Mouse (Mus musculus) intestine, embryonic 15.5 days (tissue): ENCODE results near the gene Slc22a14. TPM values are rescaled to one million over a fixed set of nuclear protein-coding genes. Genes with fewer than 3 reads are reported as not detected.
"Not testable (repeated sequence)": the region's sequence is repeated elsewhere in the genome, so short reads cannot be mapped to it uniquely, and the experiment has no call there.

Source experiments
- ATAC-seq: fragments of 200-750 bp; cut with Nextera tagmentation; 2 replicates; pipeline ENCODE4 v1.8.0; 2017; ENCODE audit warnings: moderate TSS enrichment, moderate library complexity
- H3K27ac ChIP-seq: fragments of 300-500 bp; sonication (generic); 2 replicates; pipeline ENCODE4 v1.5.1; 2015; ENCODE audit warnings: mild to moderate bottlenecking, inconsistent platforms
- H3K27me3 ChIP-seq: fragments of 300-500 bp; sonication (generic); replicated peaks from 2 replicates; pipeline ENCODE4 v1.6.1; 2015; ENCODE audit warnings: inconsistent platforms
- H3K36me3 ChIP-seq: fragments of 300-500 bp; sonication (generic); 2 replicates; pipeline ENCODE4 v1.6.1; 2015; ENCODE audit warnings: inconsistent platforms
- H3K4me1 ChIP-seq: fragments of 300-500 bp; sonication (generic); replicated peaks from 2 replicates; pipeline ENCODE4 v1.6.1; 2015; ENCODE audit warnings: inconsistent platforms
- H3K4me2 ChIP-seq: fragments of 300-500 bp; sonication (generic); replicated peaks from 2 replicates; pipeline ENCODE4 v1.6.1; 2015; ENCODE audit warnings: mild to moderate bottlenecking, inconsistent platforms
- H3K4me3 ChIP-seq: fragments of 300-500 bp; sonication (generic); replicated peaks from 2 replicates; pipeline ENCODE4 v1.5.1; 2015; ENCODE audit warnings: inconsistent platforms
- H3K9ac ChIP-seq: fragments of 300-500 bp; sonication (generic); 2 replicates; pipeline ENCODE4 v1.6.1; 2015; ENCODE audit warnings: inconsistent platforms
- H3K9me3 ChIP-seq: fragments of 300-500 bp; sonication (generic); 2 replicates; pipeline ENCODE4 v1.6.1; 2016; ENCODE audit warnings: inconsistent platforms
- WGBS: fragments of 180-500 bp; shearing (Covaris S2); methylation state at CpG from one replicate; pipeline ENCODE4 v1.1.7; 2015; 5-methylcytosine and 5-hydroxymethylcytosine counted together
- polyA plus RNA-seq: library from polyadenylated mRNA; unstranded; fragments of >200 nt; fragmentation: Nextera tagmentation; extraction: Ambion mirVana; gene quantifications from 2 replicates; pipeline ENCODE4 v1.2.1, GENCODE M21; 2015

The Slc22a14 gene
- polyA plus RNA-seq, 1 experiment from 2014 or later: 0.06 TPM

DNA sequence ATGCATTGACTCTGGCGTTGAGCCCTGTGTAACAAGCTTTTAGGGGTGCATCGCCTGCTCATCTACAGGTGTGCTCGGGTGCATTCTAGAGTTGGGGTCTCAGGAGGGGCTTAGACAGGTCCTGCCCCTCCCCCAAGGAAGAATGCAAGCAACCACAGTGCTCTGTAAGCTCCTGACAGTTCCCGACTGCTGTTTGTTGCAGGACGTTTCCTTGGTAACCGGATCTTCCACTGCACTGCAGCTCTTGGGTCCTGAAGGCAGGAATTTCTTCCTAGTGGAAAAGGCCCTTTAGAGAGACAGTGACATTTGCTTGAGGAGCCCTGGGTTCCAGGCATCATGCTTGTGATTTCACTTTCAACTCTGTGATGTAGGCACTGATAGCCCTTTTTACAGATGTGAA, 17.2 kb upstream of the Slc22a14 start:
- no peaks in the 10 kb centered on the region for H3K36me3 ChIP-seq
- 60% methylated on average over 6 of the region's 6 CpGs for WGBS
- no peak overlapping the region for H3K4me2 ChIP-seq
- H3K9ac ChIP-seq: no peak overlapping the region
- H3K4me1 ChIP-seq: no peaks in the 10 kb centered on the region
- no peak for ATAC-seq
- H3K27ac ChIP-seq: no peak overlapping the region
- H3K9me3 ChIP-seq: no peaks in the 10 kb centered on the region
- no peak overlapping the region for H3K4me3 ChIP-seq
- H3K27me3 ChIP-seq: no peaks in the 10 kb centered on the region

DNA sequence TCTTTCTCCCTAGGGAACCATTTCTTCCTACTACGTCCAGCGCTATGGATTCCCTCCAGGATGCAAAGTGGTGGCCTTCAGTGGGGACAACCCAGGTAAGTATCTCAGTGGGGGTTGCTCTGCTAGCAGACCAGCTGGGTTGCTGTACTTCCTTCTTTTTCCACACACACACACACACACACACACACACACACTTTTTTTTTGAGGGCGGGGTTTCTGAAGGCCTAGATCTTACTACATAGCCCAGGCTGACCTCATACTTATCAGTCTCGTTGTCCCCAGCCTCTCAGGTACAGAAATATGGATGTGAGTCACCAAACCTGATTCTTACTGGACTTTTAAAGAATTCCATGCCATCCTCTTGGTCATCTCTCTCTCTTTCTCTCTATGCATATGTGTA, 12.9 kb upstream of the Slc22a14 start:
- no peak overlapping the region for H3K27ac ChIP-seq
- H3K27me3 ChIP-seq: no peaks in the 10 kb centered on the region
- H3K9ac ChIP-seq: no peak overlapping the region
- H3K36me3 ChIP-seq: no peaks in the 10 kb centered on the region
- no peak for ATAC-seq
- no peak overlapping the region for H3K4me2 ChIP-seq
- H3K4me3 ChIP-seq: no peak overlapping the region
- 88% methylated on average over 4 of the region's 4 CpGs for WGBS
- no peaks in the 10 kb centered on the region for H3K9me3 ChIP-seq
- no peaks in the 10 kb centered on the region for H3K4me1 ChIP-seq

DNA sequence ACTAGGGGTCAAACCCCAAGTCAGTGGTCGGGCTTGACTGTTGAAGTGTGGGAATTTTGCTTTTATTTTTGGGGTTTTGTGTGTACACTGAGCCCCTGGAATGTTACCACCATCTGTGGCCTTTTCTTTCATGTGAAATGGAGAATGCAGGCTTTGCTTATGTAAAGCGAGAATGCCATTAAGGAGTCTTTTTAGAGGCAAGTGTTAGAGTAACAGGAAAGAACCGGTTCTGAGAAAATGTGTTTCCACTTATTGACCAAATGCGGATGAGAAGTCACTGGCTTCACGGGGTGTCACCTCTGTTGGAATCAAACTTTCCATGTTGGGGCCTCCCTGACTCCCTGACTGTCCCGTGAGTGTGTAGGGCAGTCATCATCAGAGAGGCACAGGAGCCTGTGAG, 10.2 kb upstream of the Slc22a14 start:
- no peak for ATAC-seq
- no peaks in the 10 kb centered on the region for H3K27me3 ChIP-seq
- WGBS: 72% methylated on average over 6 of the region's 6 CpGs
- H3K4me2 ChIP-seq: no peak overlapping the region
- no peak overlapping the region for H3K27ac ChIP-seq
- no peak overlapping the region for H3K4me3 ChIP-seq
- no peak overlapping the region for H3K9ac ChIP-seq
- no peaks in the 10 kb centered on the region for H3K36me3 ChIP-seq
- no peaks in the 10 kb centered on the region for H3K9me3 ChIP-seq
- no peaks in the 10 kb centered on the region for H3K4me1 ChIP-seq

DNA sequence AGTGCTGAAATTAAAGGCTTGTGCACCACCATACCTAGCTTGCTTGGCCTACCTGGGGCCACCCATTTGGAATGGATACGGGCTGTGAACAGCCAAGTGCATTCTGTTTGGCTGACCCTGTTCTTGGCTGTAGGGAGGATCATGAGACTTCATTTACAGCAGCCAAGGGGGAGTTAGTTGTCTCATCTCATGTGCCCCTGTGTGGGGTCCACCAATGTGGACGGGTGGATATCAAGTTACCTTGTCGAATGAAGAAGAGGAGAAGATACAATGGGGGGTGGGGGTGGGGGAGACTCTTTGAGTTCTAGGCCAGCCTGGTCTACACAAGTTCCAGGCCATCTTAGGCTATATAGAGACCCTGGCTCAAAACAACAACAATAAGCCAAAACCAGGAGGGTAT, 9.7 kb upstream of the Slc22a14 start:
- no peak overlapping the region for H3K27ac ChIP-seq
- H3K27me3 ChIP-seq: no peaks in the 10 kb centered on the region
- no peaks in the 10 kb centered on the region for H3K4me1 ChIP-seq
- H3K4me3 ChIP-seq: no peak overlapping the region
- H3K9ac ChIP-seq: no peak overlapping the region
- no peak for ATAC-seq
- H3K4me2 ChIP-seq: no peak overlapping the region
- H3K36me3 ChIP-seq: no peaks in the 10 kb centered on the region
- H3K9me3 ChIP-seq: no peaks in the 10 kb centered on the region
- 74% methylated on average over 3 of the region's 3 CpGs for WGBS

DNA sequence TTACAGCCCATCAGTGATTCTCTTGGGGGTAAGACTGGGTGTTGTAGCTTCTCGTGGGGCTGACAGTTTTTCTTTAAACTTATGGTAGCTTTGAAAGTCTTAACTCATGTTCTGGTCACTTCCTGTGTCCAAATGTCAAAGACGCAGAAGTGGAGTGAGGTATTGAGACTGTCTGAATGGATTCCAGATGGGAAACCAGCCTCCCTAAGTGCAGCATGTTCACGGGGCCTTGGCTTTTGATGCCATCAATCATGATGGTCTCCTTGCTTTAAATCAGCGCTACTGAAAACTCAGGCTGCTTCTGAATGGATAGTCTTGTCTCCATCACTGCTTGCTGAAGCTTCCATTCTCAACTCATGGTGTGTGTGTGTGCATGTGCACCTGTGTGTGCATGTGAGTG, 5.9 kb upstream of the Slc22a14 start:
- no peaks in the 10 kb centered on the region for H3K4me1 ChIP-seq
- no peak overlapping the region for H3K27ac ChIP-seq
- 75% methylated on average over 4 of the region's 4 CpGs for WGBS
- peaks cover 7% of the 10 kb centered on the region; the same call in 1 of the 2 replicates for H3K36me3 ChIP-seq
- no peak overlapping the region for H3K4me2 ChIP-seq
- no peak overlapping the region for H3K4me3 ChIP-seq
- ATAC-seq: no peak
- no peaks in the 10 kb centered on the region for H3K27me3 ChIP-seq
- no peaks in the 10 kb centered on the region for H3K9me3 ChIP-seq
- no peak overlapping the region for H3K9ac ChIP-seq

DNA sequence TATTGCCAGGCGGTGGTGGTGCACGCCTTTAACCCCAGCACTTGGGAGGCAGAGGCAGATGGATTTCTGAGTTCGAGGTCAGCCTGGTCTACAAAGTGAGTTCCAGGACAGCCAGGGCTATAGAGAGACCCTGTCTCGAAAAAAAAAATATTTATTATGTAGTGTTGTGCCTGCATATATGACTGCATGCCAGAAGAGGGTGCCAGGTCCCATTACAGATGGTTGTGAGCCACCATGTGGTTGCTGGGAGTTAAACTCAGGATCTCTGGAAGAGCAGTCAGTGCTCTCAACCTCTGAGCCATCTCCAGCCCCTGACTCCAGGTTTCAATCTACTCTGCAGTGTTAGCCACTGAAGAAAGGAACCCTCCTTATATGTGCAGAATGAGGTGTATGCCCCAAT, 5.4 kb upstream of the Slc22a14 start:
- not testable (repeated sequence) for H3K4me3 ChIP-seq, ATAC-seq, H3K27ac ChIP-seq, H3K27me3 ChIP-seq, H3K9me3 ChIP-seq, H3K36me3 ChIP-seq, H3K9ac ChIP-seq, H3K4me2 ChIP-seq, H3K4me1 ChIP-seq
- 83% methylated on average over 4 of the region's 4 CpGs for WGBS

DNA sequence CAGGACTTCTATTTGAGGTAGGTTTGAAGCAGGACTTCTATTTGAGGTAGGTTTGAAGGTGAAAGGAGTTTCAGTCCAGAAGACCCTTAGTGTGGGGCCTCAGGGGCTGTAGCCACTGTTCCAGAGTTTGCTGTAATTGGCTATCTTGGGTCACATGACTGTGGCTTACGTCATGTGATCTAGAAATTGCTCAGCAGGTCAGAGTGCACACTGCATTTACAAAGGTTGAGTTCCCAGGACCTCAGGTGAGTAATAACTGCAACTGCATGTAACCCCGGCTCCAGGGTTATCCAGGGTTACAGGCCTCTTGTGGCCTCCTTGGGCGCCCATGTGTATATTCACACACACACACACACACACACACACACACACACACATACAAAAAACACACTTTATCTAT, 3.0 kb upstream of the Slc22a14 start:
- no peaks in the 10 kb centered on the region for H3K27me3 ChIP-seq
- H3K4me3 ChIP-seq: no peak overlapping the region
- H3K9ac ChIP-seq: no peak overlapping the region
- no peaks in the 10 kb centered on the region for H3K4me1 ChIP-seq
- no peak overlapping the region for H3K27ac ChIP-seq
- H3K4me2 ChIP-seq: no peak overlapping the region
- ATAC-seq: peak; percentile 45; the same call in 1 of the 2 replicates
- peaks cover 7% of the 10 kb centered on the region; the same call in 1 of the 2 replicates for H3K36me3 ChIP-seq
- WGBS: 85% methylated on average over 3 of the region's 3 CpGs
- H3K9me3 ChIP-seq: no peaks in the 10 kb centered on the region

DNA sequence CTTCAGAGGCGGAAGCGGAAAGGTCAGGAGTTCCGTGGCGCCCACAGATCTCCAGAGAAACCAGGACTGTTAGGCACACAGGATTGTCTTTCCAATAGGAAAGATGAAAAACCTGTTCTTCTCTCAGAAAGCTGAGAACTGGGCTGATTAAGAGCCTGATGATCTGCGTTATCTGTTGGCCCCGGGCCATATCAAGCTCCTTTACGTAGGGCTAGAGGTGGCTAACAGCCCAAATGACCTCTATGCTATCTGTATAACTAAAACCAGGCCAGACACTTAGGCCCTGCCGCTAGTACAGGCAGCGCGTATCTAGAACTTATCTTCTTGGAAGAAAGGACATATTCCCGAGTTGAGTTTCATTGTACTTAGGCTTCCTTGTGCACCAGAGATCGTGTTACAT, 2.1 kb downstream of the Slc22a14 start:
- Histone ChIP-seq H3K36me3 (peaks cover 7% of the 10 kb centered on the region; the same call in 1 of the 2 replicates), H3K27me3 (no peaks in the 10 kb centered on the region), H3K9me3 (no peaks in the 10 kb centered on the region), H3K27ac (no peak overlapping the region), H3K4me3 (no peak overlapping the region), H3K4me2 (no peak overlapping the region), H3K4me1 (0 out of 2 replicates have a peak, but pooled peaks cover 2% of the 10 kb centered on the region), H3K9ac (no peak overlapping the region)
- peak; percentile 73 for ATAC-seq
- 74% methylated on average over 12 of the region's 12 CpGs for WGBS

DNA sequence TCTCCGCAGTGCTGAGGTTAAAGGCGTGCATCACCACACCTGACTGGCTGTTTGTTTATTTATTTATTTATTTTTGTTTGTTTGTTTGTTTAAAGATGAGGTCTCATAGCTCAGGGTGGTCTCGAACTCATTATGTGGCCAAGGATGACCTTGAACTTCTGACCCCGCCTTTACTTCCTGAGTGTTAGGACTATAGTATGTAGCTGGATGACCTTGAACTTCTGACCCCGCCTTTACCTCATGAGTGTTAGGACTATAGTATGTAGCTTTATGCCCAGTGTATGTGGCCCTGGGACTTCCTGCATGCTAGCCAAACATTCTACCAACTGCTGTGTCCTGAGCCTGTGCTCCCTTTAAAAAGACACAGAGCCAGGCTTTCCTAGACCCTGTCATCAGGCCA, 3.9 kb downstream of the Slc22a14 start:
- Histone ChIP-seq H3K9ac (no peak overlapping the region), H3K4me2 (no peak overlapping the region), H3K4me3 (no peak overlapping the region), H3K9me3 (no peaks in the 10 kb centered on the region), H3K27ac (no peak overlapping the region), H3K27me3 (no peaks in the 10 kb centered on the region), H3K36me3 (no peaks in the 10 kb centered on the region), H3K4me1 (0 out of 2 replicates have a peak, but pooled peaks cover 6% of the 10 kb centered on the region)
- WGBS: 90% methylated on average over 5 of the region's 5 CpGs
- ATAC-seq: no peak

DNA sequence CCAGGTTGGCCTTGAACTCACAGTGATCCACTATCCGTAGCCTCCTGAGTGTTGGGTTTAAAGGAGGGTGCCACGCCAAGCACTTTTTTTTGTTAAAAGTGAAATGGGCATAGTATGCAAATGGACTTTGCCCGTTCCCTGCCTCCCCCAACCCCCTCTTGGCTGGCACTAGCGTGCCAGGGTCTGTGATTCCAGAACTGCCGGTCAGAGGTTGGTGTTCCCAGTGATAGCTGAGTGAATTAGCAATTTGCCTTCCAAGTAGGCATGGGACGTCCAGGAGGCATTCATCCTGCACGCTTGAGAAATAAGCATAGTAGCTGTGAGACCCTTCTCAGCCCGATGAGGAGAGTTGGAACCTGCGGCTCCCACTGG, 7.3 kb downstream of the Slc22a14 start:
- H3K4me3 ChIP-seq: peak overlapping the region; percentile 78
- no peak overlapping the region for H3K27ac ChIP-seq
- H3K27me3 ChIP-seq: no peaks in the 10 kb centered on the region
- no peaks in the 10 kb centered on the region for H3K9me3 ChIP-seq
- no peaks in the 10 kb centered on the region for H3K36me3 ChIP-seq
- no peak; the same call in 1 of the 2 replicates for ATAC-seq
- peak overlapping the region; percentile 82 for H3K9ac ChIP-seq
- peak overlapping the region; percentile 91 for H3K4me2 ChIP-seq
- 36% methylated on average over 9 of the region's 9 CpGs for WGBS
- 0 out of 2 replicates have a peak, but pooled peaks cover 6% of the 10 kb centered on the region for H3K4me1 ChIP-seq

DNA sequence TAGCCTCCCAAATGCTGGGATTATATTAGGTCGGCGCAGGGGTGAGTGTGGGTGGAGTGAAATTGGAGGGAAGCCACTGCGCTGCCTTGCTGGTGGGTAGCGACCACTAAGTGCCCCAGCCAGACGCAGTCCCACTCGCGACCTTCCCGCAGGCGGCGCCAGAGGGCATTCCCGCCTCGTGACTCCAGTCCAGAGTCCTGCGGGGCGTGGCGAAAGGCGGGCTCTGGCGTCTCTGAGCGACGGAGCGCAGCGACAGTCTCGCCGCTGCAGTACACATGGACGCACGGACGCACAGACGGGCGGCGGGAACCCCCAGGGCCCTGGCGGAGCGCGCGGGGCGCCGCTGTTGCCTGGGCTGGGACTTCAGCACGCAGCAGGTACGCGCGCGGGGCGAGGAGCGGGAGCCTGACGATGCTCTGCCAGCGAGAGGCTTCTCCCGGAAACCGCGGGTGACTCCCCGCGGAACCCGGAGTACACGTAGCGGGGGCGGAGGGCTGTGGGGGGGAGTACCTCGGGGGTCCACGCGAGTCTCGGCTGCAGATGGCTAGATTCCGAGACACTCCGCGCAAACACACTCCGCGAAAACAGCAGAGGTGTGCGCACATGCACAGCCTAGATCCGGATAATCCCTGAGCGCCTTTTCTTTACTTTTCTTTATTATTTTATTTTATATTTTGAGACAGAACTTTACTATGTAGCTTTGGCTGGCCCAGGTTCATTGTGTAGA, 7.9 kb downstream of the Slc22a14 start, which contains the start of gene Xylb:
Gene Xylb, plus strand, starts transcription at position 51 of the 727 bp plus-strand sequence.
- Histone ChIP-seq H3K27me3 (no peaks in the 10 kb centered on the region), H3K4me1 (0 out of 2 replicates have a peak, but pooled peaks cover 6% of the 10 kb centered on the region), H3K4me2 (peak within 1 kb of the TSS; percentile 91), H3K9me3 (no peaks in the 10 kb centered on the region), H3K27ac (no peak within 1 kb of the TSS), H3K4me3 (peak within 1 kb of the TSS; percentile 78), H3K36me3 (no peaks in the 10 kb centered on the region), H3K9ac (peak within 1 kb of the TSS; percentile 82)
- WGBS: 2% methylated on average over 65 of the region's 65 CpGs
- ATAC-seq: peak; percentile 94

DNA sequence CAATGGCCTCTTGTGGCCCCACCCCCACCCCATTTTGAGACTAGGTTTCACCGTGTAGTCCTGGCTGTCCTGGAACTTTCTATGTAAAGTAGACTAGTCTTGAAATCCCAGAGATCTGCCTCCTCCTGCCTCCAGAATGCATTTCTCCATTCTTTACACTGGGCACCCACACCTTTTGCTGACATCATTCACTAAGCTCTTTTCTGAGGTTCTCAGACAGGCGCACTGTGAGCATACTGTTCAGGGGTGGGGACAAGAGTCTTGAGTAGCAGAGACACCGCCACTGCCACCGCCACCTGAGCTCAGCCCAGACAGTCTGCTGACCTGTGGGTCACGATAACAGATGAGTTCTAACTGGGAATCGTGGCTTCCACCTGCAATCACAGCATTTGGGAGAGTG, 9.4 kb downstream of the Slc22a14 start:
- Histone ChIP-seq H3K9ac (no peak overlapping the region), H3K27me3 (no peaks in the 10 kb centered on the region), H3K27ac (no peak overlapping the region), H3K9me3 (no peaks in the 10 kb centered on the region), H3K4me3 (no peak overlapping the region), H3K4me1 (0 out of 2 replicates have a peak, but pooled peaks cover 6% of the 10 kb centered on the region), H3K36me3 (no peaks in the 10 kb centered on the region), H3K4me2 (no peak overlapping the region)
- WGBS: 67% methylated on average over 6 of the region's 6 CpGs
- no peak for ATAC-seq

DNA sequence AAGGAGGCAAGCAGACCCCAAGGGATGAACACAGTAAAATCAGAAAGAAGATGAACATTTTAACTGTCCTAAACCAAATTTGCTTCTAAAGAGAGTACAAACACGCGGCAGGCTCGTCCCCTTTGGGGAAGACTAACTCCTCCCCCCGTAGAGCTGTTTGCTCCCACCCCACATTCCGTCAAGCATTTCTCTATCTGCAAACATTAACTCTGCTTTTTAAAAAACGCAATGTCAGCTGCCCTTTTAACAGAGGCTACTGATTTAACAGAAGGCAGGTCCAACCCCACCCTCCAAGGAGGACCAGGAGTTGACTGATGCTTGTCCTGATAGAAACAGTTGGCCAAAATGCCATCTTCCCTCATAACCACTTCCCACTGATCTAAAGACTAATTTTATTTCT, 11.4 kb downstream of the Slc22a14 start:
- 0 out of 2 replicates have a peak, but pooled peaks cover 3% of the 10 kb centered on the region for H3K36me3 ChIP-seq
- ATAC-seq: no peak
- WGBS: 61% methylated on average over 6 of the region's 6 CpGs
- H3K27ac ChIP-seq: no peak overlapping the region
- no peak overlapping the region for H3K4me3 ChIP-seq
- no peak overlapping the region for H3K9ac ChIP-seq
- H3K9me3 ChIP-seq: no peaks in the 10 kb centered on the region
- no peaks in the 10 kb centered on the region for H3K27me3 ChIP-seq
- H3K4me2 ChIP-seq: no peak overlapping the region
- H3K4me1 ChIP-seq: 0 out of 2 replicates have a peak, but pooled peaks cover 6% of the 10 kb centered on the region
